Mouse (Mus musculus) lung, postnatal 25 days (tissue): ENCODE measurements around the gene Parp6.
A peak's percentile ranks its signal among the peaks of the same experiment; 100 is the strongest.

Experiments
- DNase-seq: peaks from one replicate; pipeline ENCODE4 v3.0.0; 2022; ENCODE audit warnings: low spot score

Parp6 gene

GRCm38 (mm10) chr9:59616622-59617306 lies at the start of gene Parp6:
Parp6 (plus strand) TSS chr9:59617284.
- peak; percentile 100 for DNase-seq

- no peak for DNase-seq
Measured at GRCm38 (mm10) chr9:59571852-59572251, 45.2 kb upstream of the Parp6 start.

- no peak for DNase-seq
Measured at GRCm38 (mm10) chr9:59577401-59577800, 39.7 kb upstream of the Parp6 start.

GRCm38 (mm10) chr9:59577844-59578504 lies 39.1 kb upstream of the Parp6 start, which contains the start of gene Celf6:
Celf6 (plus strand) TSS chr9:59577917.
- DNase-seq, result peak; percentile 85

- DNase-seq, result no peak
Measured at GRCm38 (mm10) chr9:59578505-59578867, 38.6 kb upstream of the Parp6 start.

GRCm38 (mm10) chr9:59584871-59585308 lies 32.2 kb upstream of the Parp6 start:
- DNase-seq, result peak; percentile 78

GRCm38 (mm10) chr9:59588252-59588651 lies 28.8 kb upstream of the Parp6 start:
- DNase-seq, result no peak

- no peak for DNase-seq
Measured at GRCm38 (mm10) chr9:59588710-59589671, 28.1 kb upstream of the Parp6 start.

GRCm38 (mm10) chr9:59589703-59590439 lies 27.2 kb upstream of the Parp6 start:
- no peak for DNase-seq

- DNase-seq, result no peak
Measured at GRCm38 (mm10) chr9:59601661-59602060, 15.4 kb upstream of the Parp6 start.

- DNase-seq, result no peak
Measured at GRCm38 (mm10) chr9:59605967-59606366, 11.1 kb upstream of the Parp6 start.

- no peak for DNase-seq
Measured at GRCm38 (mm10) chr9:59610950-59611349, 6.1 kb upstream of the Parp6 start.

GRCm38 (mm10) chr9:59615797-59616196 lies 1.3 kb upstream of the Parp6 start:
- no peak for DNase-seq

GRCm38 (mm10) chr9:59617307-59617973 lies 356 bp downstream of the Parp6 start:
- DNase-seq, result peak; percentile 26

- no peak for DNase-seq
Measured at GRCm38 (mm10) chr9:59638372-59638771, 21.3 kb downstream of the Parp6 start.

- no peak for DNase-seq
Measured at GRCm38 (mm10) chr9:59639936-59640335, 22.9 kb downstream of the Parp6 start.

GRCm38 (mm10) chr9:59641320-59641719 lies 24.2 kb downstream of the Parp6 start:
- DNase-seq, result no peak

- no peak for DNase-seq
Measured at GRCm38 (mm10) chr9:59649911-59650310, 32.8 kb downstream of the Parp6 start.

GRCm38 (mm10) chr9:59653371-59653770 lies 36.3 kb downstream of the Parp6 start:
- DNase-seq, result peak; percentile 31

GRCm38 (mm10) chr9:59654450-59654983 lies 37.4 kb downstream of the Parp6 start:
- DNase-seq, result no peak
